Mouse (Mus musculus) midbrain, postnatal 0 days (tissue): Measurements from ENCODE around the gene Miip. TPM values are rescaled to one million over a fixed set of nuclear protein-coding genes. Genes with fewer than 3 reads are reported as not detected.
A peak's percentile ranks its signal among the peaks of the same experiment; 100 is the strongest.

Source experiments
- ATAC-seq: fragments of 200-750 bp; cut with Nextera tagmentation; 2 replicates; pipeline ENCODE4 v1.8.0; 2017; ENCODE audit warnings: moderate number of reproducible peaks, mild to moderate bottlenecking, moderate TSS enrichment, moderate library complexity; ENCODE audit not compliant: low FRiP score
- DNase-seq: peaks from one replicate; pipeline ENCODE4 v3.0.0-alpha.2; 2015; ENCODE audit warnings: low spot score
- H3K27ac ChIP-seq: fragments of 300-500 bp; sonication (generic); 2 replicates; pipeline ENCODE4 v1.5.1; 2014; ENCODE audit warnings: low read depth, mild to moderate bottlenecking, low read length, mixed read lengths
- H3K27me3 ChIP-seq: fragments of 300-500 bp; sonication (generic); 2 replicates; pipeline ENCODE4 v1.6.1; 2014; ENCODE audit warnings: low read length, control low read depth, mixed read lengths; ENCODE audit not compliant: insufficient read depth
- H3K36me3 ChIP-seq: fragments of 300-500 bp; sonication (generic); 2 replicates; pipeline ENCODE4 v1.6.1; 2014; ENCODE audit warnings: low read length, control low read depth, mixed read lengths; ENCODE audit not compliant: insufficient read depth
- H3K4me1 ChIP-seq: fragments of 300-500 bp; sonication (generic); 2 replicates; pipeline ENCODE4 v1.6.1; 2014; ENCODE audit warnings: mild to moderate bottlenecking, control low read depth, antibody characterized with exemption, low read length, mixed read lengths; ENCODE audit not compliant: insufficient read depth
- H3K4me2 ChIP-seq: fragments of 300-500 bp; sonication (generic); 2 replicates; pipeline ENCODE4 v1.6.1; 2014; ENCODE audit warnings: low read depth, mild to moderate bottlenecking, low read length, mixed read lengths; ENCODE audit not compliant: poor library complexity, severe bottlenecking
- H3K4me3 ChIP-seq: fragments of 300-500 bp; sonication (generic); 2 replicates; pipeline ENCODE4 v1.5.1; 2014; ENCODE audit warnings: low read depth, mild to moderate bottlenecking, low read length, moderate library complexity
- H3K9ac ChIP-seq: fragments of 300-500 bp; sonication (generic); replicated peaks from 2 replicates; pipeline ENCODE4 v1.6.1; 2014; ENCODE audit warnings: mild to moderate bottlenecking, low read length, moderate library complexity, mixed read lengths; ENCODE audit not compliant: poor library complexity, severe bottlenecking
- H3K9me3 ChIP-seq: fragments of 300-500 bp; sonication (generic); 2 replicates; pipeline ENCODE4 v1.6.1; 2016; ENCODE audit warnings: low read length, control low read depth
- CTCF ChIP-seq: IDR thresholded peaks from 2 replicates; pipeline ENCODE4 v1.5.1; 2016; ENCODE audit warnings: antibody characterized with exemption, mild to moderate bottlenecking
- WGBS: fragments of 180-500 bp; shearing (Covaris S2); extraction: QIAGEN DNeasy Blood & Tissue Kit; methylation state at CpG from one replicate; pipeline ENCODE4 v1.1.7; 2014; 5-methylcytosine and 5-hydroxymethylcytosine counted together
- polyA plus RNA-seq: library from polyadenylated mRNA; unstranded; fragments of >200 nt; fragmentation: Nextera tagmentation; extraction: Ambion mirVana; gene quantifications from 2 replicates; pipeline ENCODE4 v1.2.1, GENCODE M21; 2015
- total RNA-seq: library from RNA; depleted of rRNA; stranded (reverse); fragments of >200 nt; gene quantifications from 2 replicates; pipeline ENCODE4 v1.2.3, GENCODE M21; 2014; rRNA removed

Gene Miip
- total and polyA plus RNA-seq, 2 experiments from 2014 or later = 29.2 to 36.5 TPM

- DNase-seq (no peak), ATAC-seq (no peak)
- no peaks in the 10 kb centered on the region for H3K4me1 ChIP-seq
- no peak overlapping the region for H3K4me3 ChIP-seq
- H3K4me2 ChIP-seq = no peak overlapping the region
- H3K9ac ChIP-seq = no peak overlapping the region
- no peak overlapping the region for H3K27ac ChIP-seq
- TF ChIP-seq CTCF = peak; percentile 52
- no peaks in the 10 kb centered on the region for H3K36me3 ChIP-seq
- WGBS = 83% methylated on average over 2 of the region's 2 CpGs
- H3K27me3 ChIP-seq = no peaks in the 10 kb centered on the region
- H3K9me3 ChIP-seq = 0 out of 2 replicates have a peak, but pooled peaks cover 11% of the 10 kb centered on the region
These were observed 53.9 kb downstream of the Miip start for GRCm38 (mm10) chr4:147814592-147815167.

- Histone ChIP-seq H3K4me3 (no peak overlapping the region), H3K36me3 (no peaks in the 10 kb centered on the region), H3K9ac (no peak overlapping the region), H3K9me3 (0 out of 2 replicates have a peak, but pooled peaks cover 11% of the 10 kb centered on the region), H3K27ac (no peak overlapping the region), H3K27me3 (no peaks in the 10 kb centered on the region), H3K4me2 (no peak overlapping the region), H3K4me1 (no peaks in the 10 kb centered on the region)
- no peak for TF ChIP-seq CTCF
- no peak for DNase-seq
- WGBS = 41% methylated on average over 5 of the region's 5 CpGs
- ATAC-seq = no peak
These were observed 55.3 kb downstream of the Miip start for GRCm38 (mm10) chr4:147813249-147813765.

Other genes starting within 250 kb of the Miip start
- 1.6 and 2.1 TPM in 2 replicates for gene Zfp979, start 226.3 kb downstream of the Miip start, total RNA-seq
- 2.0 and 3.0 TPM in 2 replicates for gene Zfp979, start 226.3 kb downstream of the Miip start, polyA plus RNA-seq
- gene Zfp534, start 166.3 kb downstream of the Miip start, total RNA-seq = not detected in 2 replicates
- not detected in 2 replicates for gene Zfp534, start 166.3 kb downstream of the Miip start, polyA plus RNA-seq
- gene Zfp984, start 59.0 kb downstream of the Miip start, total RNA-seq = 3.1 and 3.7 TPM in 2 replicates
- gene Zfp984, start 59.0 kb downstream of the Miip start, polyA plus RNA-seq = 3.1 and 3.3 TPM in 2 replicates
- 11.2 and 12.9 TPM in 2 replicates for gene Zfp933, start 20.4 kb downstream of the Miip start, total RNA-seq
- gene Zfp933, start 20.4 kb downstream of the Miip start, polyA plus RNA-seq = 4.2 and 5.5 TPM in 2 replicates
- gene Fv1, start 163 bp upstream of the Miip start, total RNA-seq = 5.0 and 5.1 TPM in 2 replicates
- 3.1 and 3.4 TPM in 2 replicates for gene Fv1, start 163 bp upstream of the Miip start, polyA plus RNA-seq
- 92.3 and 97.7 TPM in 2 replicates for gene Mfn2, start 35.9 kb upstream of the Miip start, total RNA-seq
- 96.9 and 99.0 TPM in 2 replicates for gene Mfn2, start 35.9 kb upstream of the Miip start, polyA plus RNA-seq
- 25.1 and 26.1 TPM in 2 replicates for gene Plod1, start 68.0 kb upstream of the Miip start, total RNA-seq
- gene Plod1, start 68.0 kb upstream of the Miip start, polyA plus RNA-seq = 20.0 and 20.2 TPM in 2 replicates
- 56.8 and 68.3 TPM in 2 replicates for gene 2510039O18Rik, start 72.1 kb upstream of the Miip start, total RNA-seq
- gene 2510039O18Rik, start 72.1 kb upstream of the Miip start, polyA plus RNA-seq = 10.6 and 12.3 TPM in 2 replicates
- gene Nppb, start 117.0 kb upstream of the Miip start, total RNA-seq = not detected in 2 replicates
- gene Nppb, start 117.0 kb upstream of the Miip start, polyA plus RNA-seq = 0.29 TPM in 1 of 2 replicates, not detected in the other
- gene Nppa, start 131.9 kb upstream of the Miip start, total RNA-seq = 2.2 and 2.9 TPM in 2 replicates
- 4.5 and 6.1 TPM in 2 replicates for gene Nppa, start 131.9 kb upstream of the Miip start, polyA plus RNA-seq
- 58.2 and 64.9 TPM in 2 replicates for gene Clcn6, start 170.0 kb upstream of the Miip start, total RNA-seq
- gene Clcn6, start 170.0 kb upstream of the Miip start, polyA plus RNA-seq = 26.1 and 26.5 TPM in 2 replicates
- gene Mthfr, start 170.3 kb upstream of the Miip start, total RNA-seq = 34.4 and 51.1 TPM in 2 replicates
- gene Mthfr, start 170.3 kb upstream of the Miip start, polyA plus RNA-seq = 10.1 and 12.4 TPM in 2 replicates
- gene Agtrap, start 219.2 kb upstream of the Miip start, total RNA-seq = 6.6 and 7.5 TPM in 2 replicates
- 7.4 and 8.6 TPM in 2 replicates for gene Agtrap, start 219.2 kb upstream of the Miip start, polyA plus RNA-seq